Mouse (Mus musculus): ENCODE measurements around the gene Dao.

DNA sequence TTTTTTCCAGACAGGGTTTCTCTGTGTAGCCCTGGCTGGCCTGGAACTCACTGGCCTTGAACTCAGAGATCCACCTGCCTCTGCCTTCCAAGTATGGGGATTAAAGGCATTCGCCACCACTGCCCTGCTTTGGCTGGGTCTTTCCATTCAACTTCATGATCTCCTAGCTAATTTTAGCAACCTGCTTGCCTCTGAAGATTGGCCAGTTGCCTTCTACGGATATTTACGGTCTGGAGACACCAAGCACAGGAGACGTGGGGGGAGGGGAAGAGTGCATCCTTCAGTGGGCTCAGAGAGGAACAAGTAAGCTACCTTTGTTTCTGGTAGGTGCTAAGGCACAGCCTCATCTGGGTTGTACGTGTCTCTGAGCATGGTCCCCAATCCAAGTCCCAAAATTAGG lies 48.2 kb upstream of the Dao start:
- TF ChIP-seq CTCF (IDR thresholded peaks at IDR 0.05; ENCODE audit: low read depth) (no peak), EP300 (optimal IDR thresholded peaks at IDR 0.05) (no peak)
